Mouse (Mus musculus) gastrocnemius, postnatal 14 days (tissue): Measurements from ENCODE around the gene Slc30a5. TPM values are rescaled to one million over a fixed set of nuclear protein-coding genes. Genes with fewer than 3 reads are reported as not detected.
A peak's percentile ranks its signal among the peaks of the same experiment; 100 is the strongest.
"Not testable (repeated sequence)": the region's sequence is repeated elsewhere in the genome, so short reads cannot be mapped to it uniquely, and the experiment has no call there.

ENCODE experiments used
- DNase-seq: peaks from one replicate; pipeline ENCODE4 v3.0.0; 2021; ENCODE audit warnings: mixed read lengths
- intact Hi-C: fragments of 180-260 bp; cut with DNase I; formaldehyde crosslinking; loops from one replicate; pipeline ENCODE4 v1.15.1; 2025; ENCODE audit warnings: low total_unique reads
- total RNA-seq, 2 experiments: library from RNA; stranded (reverse); gene quantifications; 2 replicates each; pipeline ENCODE4 v1.2.3; 2021

The Slc30a5 gene
- total RNA-seq, 2 experiments from 2014 or later: 14.9 to 15.6 TPM

- DNase-seq: no peak
- intact Hi-C loops: no loop called here
Measured at GRCm38 (mm10) chr13:100843944-100844343, 10.7 kb upstream of the Slc30a5 start.

GRCm38 (mm10) chr13:100843016-100843725 is 9.9 kb upstream of the Slc30a5 start:
- intact Hi-C loops: no loop called here
- peak; percentile 48 for DNase-seq

GRCm38 (mm10) chr13:100841741-100842140 is 8.5 kb upstream of the Slc30a5 start:
- no peak for DNase-seq
- intact Hi-C loops: no loop called here

GRCm38 (mm10) chr13:100834777-100835176 is 1.6 kb upstream of the Slc30a5 start:
- no peak for DNase-seq
- intact Hi-C loops: no loop called here

GRCm38 (mm10) chr13:100833640-100834002 is 394 bp upstream of the Slc30a5 start:
- intact Hi-C loops: no loop called here
- DNase-seq: no peak

- intact Hi-C loops: no loop called here
- DNase-seq: no peak
Measured at GRCm38 (mm10) chr13:100832188-100832587, 1.0 kb downstream of the Slc30a5 start.

GRCm38 (mm10) chr13:100831123-100831522 is 2.1 kb downstream of the Slc30a5 start:
- DNase-seq: no peak
- intact Hi-C loops: no loop called here

GRCm38 (mm10) chr13:100825627-100826410 is 7.4 kb downstream of the Slc30a5 start:
- intact Hi-C loops: no loop called here
- no peak for DNase-seq

GRCm38 (mm10) chr13:100824916-100825315 is 8.3 kb downstream of the Slc30a5 start:
- intact Hi-C loops: no loop called here
- DNase-seq: no peak

- DNase-seq: no peak
- intact Hi-C loops: no loop called here
Measured at GRCm38 (mm10) chr13:100824306-100824705, 8.9 kb downstream of the Slc30a5 start.

- DNase-seq: no peak
- intact Hi-C loops: no loop called here
Measured at GRCm38 (mm10) chr13:100823863-100824262, 9.4 kb downstream of the Slc30a5 start.

GRCm38 (mm10) chr13:100814451-100814850 is 18.8 kb downstream of the Slc30a5 start:
- DNase-seq: no peak
- intact Hi-C loops: no loop called here

GRCm38 (mm10) chr13:100805776-100806175 is 27.5 kb downstream of the Slc30a5 start:
- DNase-seq: no peak

GRCm38 (mm10) chr13:100797171-100797570 is 36.1 kb downstream of the Slc30a5 start:
- no peak for DNase-seq
- intact Hi-C loops: no loop called here

More at GRCm38 (mm10) chr13:100805776-100806175, 27.5 kb downstream of the Slc30a5 start:
- intact Hi-C loops: no loop called here

GRCm38 (mm10) chr13:100789083-100789482 is 44.1 kb downstream of the Slc30a5 start:
- DNase-seq: no peak
- intact Hi-C loops: no loop called here

GRCm38 (mm10) chr13:100788057-100788456 is 45.2 kb downstream of the Slc30a5 start:
- intact Hi-C loops, DNase-seq: not testable (repeated sequence)

GRCm38 (mm10) chr13:100787316-100788010 is 45.8 kb downstream of the Slc30a5 start:
- DNase-seq: no peak
- intact Hi-C loops: no loop called here

GRCm38 (mm10) chr13:100786414-100786867 is 46.8 kb downstream of the Slc30a5 start, which contains the start of gene Ccnb1:
Gene Ccnb1, minus strand, starts transcription at chr13:100786570.
- intact Hi-C loops: no loop called here
- peak; percentile 94 for DNase-seq

- intact Hi-C loops: no loop called here
- no peak for DNase-seq
Measured at GRCm38 (mm10) chr13:100785806-100786413, 47.3 kb downstream of the Slc30a5 start.

- DNase-seq: no peak
- intact Hi-C loops: no loop called here
Measured at GRCm38 (mm10) chr13:100777491-100777890, 55.7 kb downstream of the Slc30a5 start.
